Mouse (Mus musculus): ENCODE measurements around the gene Atp2a3. TPM values are rescaled to one million over a fixed set of nuclear protein-coding genes. Genes with fewer than 3 reads are reported as not detected.

Gene Atp2a3
- polyA plus RNA-seq, 1 experiment: 26.1 TPM

- H3K4me3 ChIP-seq: no peak overlapping the region
- H3K27me3 ChIP-seq (ENCODE audit: control insufficient read depth, insufficient read depth, insufficient read length): no peaks in the 10 kb centered on the region
- no peak overlapping the region for H3K4me2 ChIP-seq (ENCODE audit: low read depth)
- H3K36me3 ChIP-seq (ENCODE audit: control insufficient read depth, insufficient read depth): no peaks in the 10 kb centered on the region
- no peaks in the 10 kb centered on the region for H3K79me2 ChIP-seq (ENCODE audit: control insufficient read depth, insufficient read depth)
- TF ChIP-seq POLR2A (IDR thresholded peaks at IDR 0.05; ENCODE audit: insufficient read length, low read depth): no peak
- no peak for TF ChIP-seq MYOD1 (IDR thresholded peaks at IDR 0.05; ENCODE audit: control insufficient read depth in 1 of 3, insufficient read length in 2 of 3, low read depth in 2 of 3)
- no peak for TF ChIP-seq SRF (IDR thresholded peaks at IDR 0.05; ENCODE audit: control insufficient read depth, insufficient read length, low read depth)
- no peak for TF ChIP-seq E2F4 (IDR thresholded peaks at IDR 0.05; ENCODE audit: insufficient read depth)
- TF ChIP-seq POLR2AphosphoS2 (IDR thresholded peaks at IDR 0.05; ENCODE audit: insufficient read length, low read depth): no peak
- no peak for TF ChIP-seq MAX (IDR thresholded peaks at IDR 0.05; ENCODE audit: low read depth)
- no peak for TF ChIP-seq MYOG (IDR thresholded peaks at IDR 0.05; ENCODE audit: control insufficient read depth in 1 of 3, insufficient read depth in 1 of 3, insufficient read length in 2 of 3, low read depth in 2 of 3)
- TF ChIP-seq TCF3 (IDR thresholded peaks at IDR 0.05; ENCODE audit: insufficient read length, low read depth): no peak
- TF ChIP-seq TCF12 (IDR thresholded peaks at IDR 0.05; ENCODE audit: insufficient read depth, poor library complexity, severe bottlenecking): no peak
- no peak for TF ChIP-seq USF1 (IDR thresholded peaks at IDR 0.05; ENCODE audit: low read depth)
- no peak for TF ChIP-seq REST (IDR thresholded peaks at IDR 0.05; ENCODE audit: insufficient read depth, insufficient read length)
- no peak for TF ChIP-seq CEBPB (IDR thresholded peaks at IDR 0.05; ENCODE audit: insufficient read depth, poor library complexity, severe bottlenecking)
- no peak overlapping the region for H3ac ChIP-seq (ENCODE audit: control insufficient read depth, insufficient read length)
Measured at GRCm38 (mm10) chr11:72987234-72987633, 26.3 kb downstream of the Atp2a3 start.

DNA sequence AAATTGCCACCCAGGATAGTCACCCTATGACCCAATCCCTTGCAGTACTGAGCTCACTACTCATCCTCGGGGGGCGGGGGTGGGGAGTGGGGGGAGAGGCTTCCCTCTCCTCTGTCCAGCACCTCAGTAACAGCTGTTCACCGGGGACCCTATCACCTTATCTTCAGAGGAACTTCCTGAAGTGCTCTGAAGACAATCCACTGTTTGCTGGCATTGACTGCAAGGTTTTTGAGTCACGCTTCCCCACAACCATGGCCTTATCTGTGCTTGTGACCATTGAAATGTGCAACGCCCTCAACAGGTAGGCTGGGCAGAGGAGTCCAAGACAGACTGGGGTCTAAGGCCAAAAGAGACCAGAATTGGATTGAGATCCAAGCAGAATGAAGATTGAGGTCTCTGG, 26.8 kb downstream of the Atp2a3 start:
- Histone ChIP-seq H3K27me3 (ENCODE audit: control insufficient read depth, insufficient read depth, insufficient read length) (no peaks in the 10 kb centered on the region), H3ac (ENCODE audit: control insufficient read depth, insufficient read length) (no peak overlapping the region), H3K4me3 (no peak overlapping the region), H3K4me2 (ENCODE audit: low read depth) (no peak overlapping the region), H3K79me2 (ENCODE audit: control insufficient read depth, insufficient read depth) (no peaks in the 10 kb centered on the region), H3K36me3 (ENCODE audit: control insufficient read depth, insufficient read depth) (no peaks in the 10 kb centered on the region)
- no peak for TF ChIP-seq TCF12 (IDR thresholded peaks at IDR 0.05; ENCODE audit: insufficient read depth, poor library complexity, severe bottlenecking)
- no peak for TF ChIP-seq USF1 (IDR thresholded peaks at IDR 0.05; ENCODE audit: low read depth)
- TF ChIP-seq E2F4 (IDR thresholded peaks at IDR 0.05; ENCODE audit: insufficient read depth): no peak
- TF ChIP-seq POLR2A (IDR thresholded peaks at IDR 0.05; ENCODE audit: insufficient read length, low read depth): no peak

- TF ChIP-seq SRF (IDR thresholded peaks at IDR 0.05; ENCODE audit: control insufficient read depth, insufficient read length, low read depth) (no peak), REST (IDR thresholded peaks at IDR 0.05; ENCODE audit: insufficient read depth, insufficient read length) (no peak), MYOG (IDR thresholded peaks at IDR 0.05; ENCODE audit: control insufficient read depth in 1 of 3, insufficient read depth in 1 of 3, insufficient read length in 2 of 3, low read depth in 2 of 3) (no peak), MAX (IDR thresholded peaks at IDR 0.05; ENCODE audit: low read depth) (no peak), TCF3 (IDR thresholded peaks at IDR 0.05; ENCODE audit: insufficient read length, low read depth) (no peak), USF1 (IDR thresholded peaks at IDR 0.05; ENCODE audit: low read depth) (no peak), TCF12 (IDR thresholded peaks at IDR 0.05; ENCODE audit: insufficient read depth, poor library complexity, severe bottlenecking) (no peak), POLR2AphosphoS2 (IDR thresholded peaks at IDR 0.05; ENCODE audit: insufficient read length, low read depth) (no peak), MYOD1 (IDR thresholded peaks at IDR 0.05; ENCODE audit: control insufficient read depth in 1 of 3, insufficient read length in 2 of 3, low read depth in 2 of 3) (no peak), E2F4 (IDR thresholded peaks at IDR 0.05; ENCODE audit: insufficient read depth) (no peak), CEBPB (IDR thresholded peaks at IDR 0.05; ENCODE audit: insufficient read depth, poor library complexity, severe bottlenecking) (no peak), POLR2A (IDR thresholded peaks at IDR 0.05; ENCODE audit: insufficient read length, low read depth) (no peak)
Measured at GRCm38 (mm10) chr11:72989044-72989443, 28.1 kb downstream of the Atp2a3 start.

DNA sequence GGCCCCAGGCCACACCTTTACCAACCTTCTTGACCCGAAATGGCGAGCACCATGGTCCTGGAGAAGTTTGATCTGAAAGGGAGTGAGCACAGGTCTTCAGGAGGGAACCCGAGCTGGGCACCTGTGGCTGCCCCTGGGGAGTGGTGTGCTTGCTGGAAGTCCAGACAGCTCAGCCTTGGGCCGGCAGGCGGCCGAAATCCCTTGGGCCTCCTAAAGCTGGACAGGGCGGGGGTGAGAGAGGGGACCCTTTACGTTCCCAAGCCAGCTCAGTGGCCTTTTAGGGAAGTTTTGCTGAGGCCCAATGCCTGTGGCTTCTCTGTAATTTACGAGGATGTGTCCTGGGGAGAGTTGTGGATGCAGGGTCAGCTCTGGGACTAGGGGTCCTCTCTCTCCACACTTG, 29.7 kb downstream of the Atp2a3 start:
- Histone ChIP-seq H3K79me2 (ENCODE audit: control insufficient read depth, insufficient read depth) (no peaks in the 10 kb centered on the region), H3K4me3 (no peak overlapping the region), H3K36me3 (ENCODE audit: control insufficient read depth, insufficient read depth) (no peaks in the 10 kb centered on the region), H3K4me2 (ENCODE audit: low read depth) (no peak overlapping the region), H3K27me3 (ENCODE audit: control insufficient read depth, insufficient read depth, insufficient read length) (no peaks in the 10 kb centered on the region), H3ac (ENCODE audit: control insufficient read depth, insufficient read length) (no peak overlapping the region)
- TF ChIP-seq E2F4 (IDR thresholded peaks at IDR 0.05; ENCODE audit: insufficient read depth): no peak
- no peak for TF ChIP-seq TCF12 (IDR thresholded peaks at IDR 0.05; ENCODE audit: insufficient read depth, poor library complexity, severe bottlenecking)
- no peak for TF ChIP-seq MYOG (IDR thresholded peaks at IDR 0.05; ENCODE audit: control insufficient read depth in 1 of 3, insufficient read depth in 1 of 3, insufficient read length in 2 of 3, low read depth in 2 of 3)
- no peak for TF ChIP-seq POLR2A (IDR thresholded peaks at IDR 0.05; ENCODE audit: insufficient read length, low read depth)
- no peak for TF ChIP-seq SRF (IDR thresholded peaks at IDR 0.05; ENCODE audit: control insufficient read depth, insufficient read length, low read depth)
- TF ChIP-seq MAX (IDR thresholded peaks at IDR 0.05; ENCODE audit: low read depth): no peak
- TF ChIP-seq CEBPB (IDR thresholded peaks at IDR 0.05; ENCODE audit: insufficient read depth, poor library complexity, severe bottlenecking): no peak
- no peak for TF ChIP-seq TCF3 (IDR thresholded peaks at IDR 0.05; ENCODE audit: insufficient read length, low read depth)
- no peak for TF ChIP-seq USF1 (IDR thresholded peaks at IDR 0.05; ENCODE audit: low read depth)
- no peak for TF ChIP-seq REST (IDR thresholded peaks at IDR 0.05; ENCODE audit: insufficient read depth, insufficient read length)
- no peak for TF ChIP-seq MYOD1 (IDR thresholded peaks at IDR 0.05; ENCODE audit: control insufficient read depth in 1 of 3, insufficient read length in 2 of 3, low read depth in 2 of 3)
- no peak for TF ChIP-seq POLR2AphosphoS2 (IDR thresholded peaks at IDR 0.05; ENCODE audit: insufficient read length, low read depth)

More at GRCm38 (mm10) chr11:72989044-72989443, 28.1 kb downstream of the Atp2a3 start:
- Histone ChIP-seq H3K36me3 (ENCODE audit: control insufficient read depth, insufficient read depth) (no peaks in the 10 kb centered on the region), H3K4me3 (no peak overlapping the region), H3K4me2 (ENCODE audit: low read depth) (no peak overlapping the region), H3K79me2 (ENCODE audit: control insufficient read depth, insufficient read depth) (no peaks in the 10 kb centered on the region), H3K27me3 (ENCODE audit: control insufficient read depth, insufficient read depth, insufficient read length) (no peaks in the 10 kb centered on the region), H3ac (ENCODE audit: control insufficient read depth, insufficient read length) (no peak overlapping the region)

DNA sequence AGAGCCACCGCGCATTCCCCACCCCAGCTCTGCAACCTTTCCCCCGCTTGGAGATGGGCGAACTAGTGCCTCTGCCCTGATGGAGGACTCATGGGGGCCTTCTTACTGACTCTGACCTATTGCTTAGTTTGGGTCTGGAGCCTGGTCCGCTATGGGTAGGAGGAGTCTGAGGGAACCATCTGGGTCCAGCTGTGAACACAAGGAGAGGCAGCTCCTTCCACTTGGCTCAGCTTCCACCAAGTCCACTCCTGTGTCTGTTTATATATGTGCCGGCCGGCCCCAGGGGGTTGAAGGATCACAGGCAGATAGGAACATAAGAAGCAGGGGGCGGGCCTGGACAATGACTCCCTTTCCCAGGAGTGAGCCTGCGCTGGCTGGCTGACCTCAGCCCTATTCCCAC, 31.0 kb downstream of the Atp2a3 start:
- no peak overlapping the region for H3K4me2 ChIP-seq (ENCODE audit: low read depth)
- no peak overlapping the region for H3K4me3 ChIP-seq
- H3ac ChIP-seq (ENCODE audit: control insufficient read depth, insufficient read length): no peak overlapping the region
- H3K27me3 ChIP-seq (ENCODE audit: control insufficient read depth, insufficient read depth, insufficient read length): no peaks in the 10 kb centered on the region
- TF ChIP-seq REST (IDR thresholded peaks at IDR 0.05; ENCODE audit: insufficient read depth, insufficient read length): no peak
- no peak for TF ChIP-seq MYOD1 (IDR thresholded peaks at IDR 0.05; ENCODE audit: control insufficient read depth in 1 of 3, insufficient read length in 2 of 3, low read depth in 2 of 3)
- no peak for TF ChIP-seq POLR2A (IDR thresholded peaks at IDR 0.05; ENCODE audit: insufficient read length, low read depth)
- TF ChIP-seq TCF12 (IDR thresholded peaks at IDR 0.05; ENCODE audit: insufficient read depth, poor library complexity, severe bottlenecking): no peak
- no peak for TF ChIP-seq POLR2AphosphoS2 (IDR thresholded peaks at IDR 0.05; ENCODE audit: insufficient read length, low read depth)
- no peak for TF ChIP-seq MYOG (IDR thresholded peaks at IDR 0.05; ENCODE audit: control insufficient read depth in 1 of 3, insufficient read depth in 1 of 3, insufficient read length in 2 of 3, low read depth in 2 of 3)
- no peaks in the 10 kb centered on the region for H3K79me2 ChIP-seq (ENCODE audit: control insufficient read depth, insufficient read depth)
- H3K36me3 ChIP-seq (ENCODE audit: control insufficient read depth, insufficient read depth): no peaks in the 10 kb centered on the region

All from myocyte (in vitro differentiated cells).